Mouse (Mus musculus): ENCODE measurements around the gene Bcl7b.

DNA sequence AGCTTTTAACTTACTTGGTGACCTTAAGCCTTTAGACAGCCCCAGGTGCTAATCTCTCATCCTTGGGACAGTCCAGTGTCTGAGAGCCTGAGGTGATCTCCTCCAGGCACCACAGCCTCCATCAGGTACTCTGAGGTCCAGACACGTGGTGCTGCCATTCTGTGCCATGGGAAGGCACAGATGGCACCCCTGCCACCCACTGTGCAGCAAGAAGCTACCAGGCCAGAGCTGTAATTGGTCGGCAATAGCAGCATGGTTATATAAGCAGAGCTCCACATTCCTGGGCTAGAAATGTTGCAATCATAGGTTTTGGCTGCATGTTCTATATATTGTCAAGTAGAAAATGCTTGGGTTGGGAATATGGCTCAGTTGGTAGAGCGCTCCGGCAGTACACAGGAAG lies 10.9 kb downstream of the Bcl7b start:
- TF ChIP-seq MYOG (IDR thresholded peaks at IDR 0.05; ENCODE audit: control insufficient read depth, extremely low read depth, insufficient read length) (no peak), CTCF (IDR thresholded peaks at IDR 0.05; ENCODE audit: control insufficient read depth, insufficient read depth, insufficient read length) (no peak), FOSL1 (IDR thresholded peaks at IDR 0.05; ENCODE audit: insufficient read depth, low read length, poor library complexity, severe bottlenecking) (no peak), MYOD1 (IDR thresholded peaks at IDR 0.05; ENCODE audit: control insufficient read depth, insufficient read length, low read depth) (no peak), MAX (IDR thresholded peaks at IDR 0.05) (no peak), CEBPB (IDR thresholded peaks at IDR 0.05; ENCODE audit: low read depth) (no peak)
